Mouse (Mus musculus): ENCODE data around the gene Slc5a6. TPM values are rescaled to one million over a fixed set of nuclear protein-coding genes. Genes with fewer than 3 reads are reported as not detected.

Gene Slc5a6
- polyA plus RNA-seq, 1 experiment from 2014 or later: 6.1 TPM

GRCm38 (mm10) chr5:30994910-30995635 lies 53.7 kb downstream of the Slc5a6 start:
- H3K4me1 ChIP-seq (replicated peaks; ENCODE audit: control insufficient read depth, insufficient read depth, low read length): peaks cover 2% of the 10 kb centered on the region; the same call in 1 of the 2 replicates
- H3K9ac ChIP-seq (ENCODE audit: low read length): no peak overlapping the region
- no peak for ATAC-seq (ENCODE audit: low read depth)
- H3K4me3 ChIP-seq (ENCODE audit: low read length): no peak overlapping the region
- no peaks in the 10 kb centered on the region for H3K36me3 ChIP-seq (ENCODE audit: control insufficient read depth, insufficient read depth, low read length)
- no peak overlapping the region for H3K4me2 ChIP-seq (ENCODE audit: low read depth, low read length)
- H3K27ac ChIP-seq (ENCODE audit: low read length): no peak overlapping the region
- WGBS: 58% methylated on average over 11 of the region's 11 CpGs
- no peaks in the 10 kb centered on the region for H3K9me3 ChIP-seq (ENCODE audit: control insufficient read depth, low read length)
- no peaks in the 10 kb centered on the region for H3K27me3 ChIP-seq (ENCODE audit: control insufficient read depth, insufficient read depth, low read depth, low read length)

GRCm38 (mm10) chr5:30994074-30994473 lies 54.6 kb downstream of the Slc5a6 start:
- no peak overlapping the region for H3K27ac ChIP-seq (ENCODE audit: low read length)
- H3K4me2 ChIP-seq (ENCODE audit: low read depth, low read length): no peak overlapping the region
- H3K27me3 ChIP-seq (ENCODE audit: control insufficient read depth, insufficient read depth, low read depth, low read length): no peaks in the 10 kb centered on the region
- no peak for ATAC-seq (ENCODE audit: low read depth)
- no peaks in the 10 kb centered on the region for H3K4me1 ChIP-seq (replicated peaks; ENCODE audit: control insufficient read depth, insufficient read depth, low read length)
- H3K9me3 ChIP-seq (ENCODE audit: control insufficient read depth, low read length): no peaks in the 10 kb centered on the region
- no peaks in the 10 kb centered on the region for H3K36me3 ChIP-seq (ENCODE audit: control insufficient read depth, insufficient read depth, low read length)
- no peak overlapping the region for H3K9ac ChIP-seq (ENCODE audit: low read length)
- 61% methylated on average over 3 of the region's 3 CpGs for WGBS
- no peak overlapping the region for H3K4me3 ChIP-seq (ENCODE audit: low read length)

DNA sequence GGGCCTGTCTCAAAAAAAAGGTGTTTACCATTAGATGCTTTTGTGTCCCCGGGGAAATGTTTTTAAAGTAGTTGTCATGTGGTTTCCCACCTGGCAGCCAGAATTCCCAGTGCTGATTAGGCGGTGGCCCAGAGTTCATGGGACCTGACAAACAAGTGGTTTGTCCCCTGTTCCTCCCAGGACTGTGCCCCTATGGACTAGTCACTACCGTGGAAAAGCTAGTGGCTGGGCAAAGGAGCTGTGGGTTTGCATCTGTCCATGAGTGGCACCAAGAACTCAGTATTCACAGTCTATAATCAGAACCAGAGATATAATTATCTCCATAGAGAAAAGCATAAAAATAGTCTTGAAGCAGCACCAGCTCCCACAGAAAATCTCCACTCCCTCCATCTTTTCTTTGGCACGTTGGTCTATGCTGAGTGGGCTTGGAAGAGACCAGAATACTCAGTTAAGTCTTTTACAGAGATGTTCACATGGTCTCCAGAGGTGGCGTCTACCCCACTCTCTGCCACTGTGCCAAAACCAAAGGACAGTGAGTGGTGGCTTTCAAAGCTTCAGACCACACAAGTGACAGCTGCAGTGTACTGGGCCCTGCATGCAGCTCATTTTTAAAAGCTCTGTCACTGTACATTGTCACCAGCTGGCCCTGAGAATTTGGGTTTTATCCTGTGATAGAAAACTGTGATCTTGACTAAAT lies 55.6 kb downstream of the Slc5a6 start:
- no peaks in the 10 kb centered on the region for H3K4me1 ChIP-seq (replicated peaks; ENCODE audit: control insufficient read depth, insufficient read depth, low read length)
- H3K9ac ChIP-seq (ENCODE audit: low read length): no peak overlapping the region
- no peaks in the 10 kb centered on the region for H3K36me3 ChIP-seq (ENCODE audit: control insufficient read depth, insufficient read depth, low read length)
- WGBS: 61% methylated on average over 5 of the region's 5 CpGs
- no peaks in the 10 kb centered on the region for H3K27me3 ChIP-seq (ENCODE audit: control insufficient read depth, insufficient read depth, low read depth, low read length)
- H3K27ac ChIP-seq (ENCODE audit: low read length): no peak overlapping the region
- no peak overlapping the region for H3K4me2 ChIP-seq (ENCODE audit: low read depth, low read length)
- ATAC-seq (ENCODE audit: low read depth): no peak
- no peaks in the 10 kb centered on the region for H3K9me3 ChIP-seq (ENCODE audit: control insufficient read depth, low read length)
- no peak overlapping the region for H3K4me3 ChIP-seq (ENCODE audit: low read length)

Other genes with a start within 250 kb of the Slc5a6 start
- 22.4 and 25.4 TPM in 2 replicates for gene Mapre3, start 234.3 kb downstream of the Slc5a6 start, polyA plus RNA-seq (2015; fragmentation: Nextera tagmentation; extraction: Ambion mirVana)
- gene Tmem214, start 180.9 kb downstream of the Slc5a6 start, polyA plus RNA-seq (2015; fragmentation: Nextera tagmentation; extraction: Ambion mirVana): 79.8 and 84.4 TPM in 2 replicates
- 20.9 and 21.2 TPM in 2 replicates for gene Agbl5, start 160.2 kb downstream of the Slc5a6 start, polyA plus RNA-seq (2015; fragmentation: Nextera tagmentation; extraction: Ambion mirVana)
- 446 TPM in 2 replicates for gene Ost4, start 141.1 kb downstream of the Slc5a6 start, polyA plus RNA-seq (2015; fragmentation: Nextera tagmentation; extraction: Ambion mirVana)
- gene Emilin1, start 135.5 kb downstream of the Slc5a6 start, polyA plus RNA-seq (2015; fragmentation: Nextera tagmentation; extraction: Ambion mirVana): 212 and 225 TPM in 2 replicates
- 13.2 and 15.0 TPM in 2 replicates for gene Khk, start 127.5 kb downstream of the Slc5a6 start, polyA plus RNA-seq (2015; fragmentation: Nextera tagmentation; extraction: Ambion mirVana)
- 2.1 and 3.3 TPM in 2 replicates for gene Cgref1, start 103.3 kb downstream of the Slc5a6 start, polyA plus RNA-seq (2015; fragmentation: Nextera tagmentation; extraction: Ambion mirVana)
- 125 and 129 TPM in 2 replicates for gene Preb, start 88.6 kb downstream of the Slc5a6 start, polyA plus RNA-seq (2015; fragmentation: Nextera tagmentation; extraction: Ambion mirVana)
- gene Tcf23, start 80.3 kb downstream of the Slc5a6 start, polyA plus RNA-seq (2015; fragmentation: Nextera tagmentation; extraction: Ambion mirVana): 0.21 and 0.40 TPM in 2 replicates
- 170 and 172 TPM in 2 replicates for gene Atraid, start 612 bp downstream of the Slc5a6 start, polyA plus RNA-seq (2015; fragmentation: Nextera tagmentation; extraction: Ambion mirVana)
- gene Cad, start 5.9 kb upstream of the Slc5a6 start, polyA plus RNA-seq (2015; fragmentation: Nextera tagmentation; extraction: Ambion mirVana): 19.8 and 23.7 TPM in 2 replicates
- not detected in 2 replicates for gene Dnajc5g, start 57.4 kb upstream of the Slc5a6 start, polyA plus RNA-seq (2015; fragmentation: Nextera tagmentation; extraction: Ambion mirVana)
- gene Slc30a3, start 59.3 kb upstream of the Slc5a6 start, polyA plus RNA-seq (2015; fragmentation: Nextera tagmentation; extraction: Ambion mirVana): 0.25 and 0.54 TPM in 2 replicates
- gene Trim54, start 67.8 kb upstream of the Slc5a6 start, polyA plus RNA-seq (2015; fragmentation: Nextera tagmentation; extraction: Ambion mirVana): 0.65 and 2.3 TPM in 2 replicates
- gene Ucn, start 89.9 kb upstream of the Slc5a6 start, polyA plus RNA-seq (2015; fragmentation: Nextera tagmentation; extraction: Ambion mirVana): not detected in 2 replicates
- gene Mpv17, start 105.3 kb upstream of the Slc5a6 start, polyA plus RNA-seq (2015; fragmentation: Nextera tagmentation; extraction: Ambion mirVana): 59.0 and 61.3 TPM in 2 replicates
- 1.5 and 1.9 TPM in 2 replicates for gene Gm29609, start 131.0 kb upstream of the Slc5a6 start, polyA plus RNA-seq (2015; fragmentation: Nextera tagmentation; extraction: Ambion mirVana)
- 72.4 and 78.2 TPM in 2 replicates for gene Gtf3c2, start 131.2 kb upstream of the Slc5a6 start, polyA plus RNA-seq (2015; fragmentation: Nextera tagmentation; extraction: Ambion mirVana)
- gene Snx17, start 144.3 kb upstream of the Slc5a6 start, polyA plus RNA-seq (2015; fragmentation: Nextera tagmentation; extraction: Ambion mirVana): 144 and 145 TPM in 2 replicates
- gene Eif2b4, start 144.5 kb upstream of the Slc5a6 start, polyA plus RNA-seq (2015; fragmentation: Nextera tagmentation; extraction: Ambion mirVana): 58.9 and 64.2 TPM in 2 replicates
- 5.8 and 6.6 TPM in 2 replicates for gene Zfp513, start 153.4 kb upstream of the Slc5a6 start, polyA plus RNA-seq (2015; fragmentation: Nextera tagmentation; extraction: Ambion mirVana)
- 122 and 126 TPM in 2 replicates for gene Ppm1g, start 171.8 kb upstream of the Slc5a6 start, polyA plus RNA-seq (2015; fragmentation: Nextera tagmentation; extraction: Ambion mirVana)
- gene Nrbp1, start 191.9 kb upstream of the Slc5a6 start, polyA plus RNA-seq (2015; fragmentation: Nextera tagmentation; extraction: Ambion mirVana): 152 and 162 TPM in 2 replicates
- 0.57 and 0.60 TPM in 2 replicates for gene Gm9970, start 192.3 kb upstream of the Slc5a6 start, polyA plus RNA-seq (2015; fragmentation: Nextera tagmentation; extraction: Ambion mirVana)
- gene Krtcap3, start 202.8 kb upstream of the Slc5a6 start, polyA plus RNA-seq (2015; fragmentation: Nextera tagmentation; extraction: Ambion mirVana): 38.9 and 40.8 TPM in 2 replicates
- gene Ift172, start 242.2 kb upstream of the Slc5a6 start, polyA plus RNA-seq (2015; fragmentation: Nextera tagmentation; extraction: Ambion mirVana): 41.6 and 44.3 TPM in 2 replicates
- gene Fndc4, start 247.2 kb upstream of the Slc5a6 start, polyA plus RNA-seq (2015; fragmentation: Nextera tagmentation; extraction: Ambion mirVana): 28.7 and 34.5 TPM in 2 replicates
- 0.38 and 1.0 TPM in 2 replicates for gene Gckr, start 248.5 kb upstream of the Slc5a6 start, polyA plus RNA-seq (2015; fragmentation: Nextera tagmentation; extraction: Ambion mirVana)